Mouse (Mus musculus): ENCODE data around the gene Gpatch4. TPM values are rescaled to one million over a fixed set of nuclear protein-coding genes. Genes with fewer than 3 reads are reported as not detected.

Gpatch4 gene
- polyA plus RNA-seq, 1 experiment from 2014 or later, result 52.2 TPM

- no peak for DNase-seq (ENCODE audit: low spot score)
- H3K4me3 ChIP-seq, result peak overlapping the region; percentile 81
- WGBS, result 27% methylated on average over 4 of the region's 4 CpGs
- H3K9me3 ChIP-seq, result no peaks in the 10 kb centered on the region
- no peaks in the 10 kb centered on the region for H3K27me3 ChIP-seq (replicated peaks; ENCODE audit: low read depth, poor library complexity, severe bottlenecking)
- peak overlapping the region; percentile 82 for H3K27ac ChIP-seq (replicated peaks)
- peaks cover 41% of the 10 kb centered on the region for H3K36me3 ChIP-seq (replicated peaks)
- peaks cover 18% of the 10 kb centered on the region for H3K4me1 ChIP-seq
These were observed 39.8 kb downstream of the Gpatch4 start for GRCm38 (mm10) chr3:88082663-88083062.

- Histone ChIP-seq H3K4me3 (no peak overlapping the region), H3K36me3 (replicated peaks) (peaks cover 53% of the 10 kb centered on the region), H3K9me3 (no peaks in the 10 kb centered on the region), H3K27me3 (replicated peaks; ENCODE audit: low read depth, poor library complexity, severe bottlenecking) (no peaks in the 10 kb centered on the region), H3K27ac (replicated peaks) (no peak overlapping the region), H3K4me1 (peaks cover 18% of the 10 kb centered on the region)
- DNase-seq (ENCODE audit: low spot score), result no peak
- 90% methylated on average over 2 of the region's 2 CpGs for WGBS
These were observed 41.1 kb downstream of the Gpatch4 start for GRCm38 (mm10) chr3:88084001-88084400.

GRCm38 (mm10) chr3:88085459-88085858, 42.6 kb downstream of the Gpatch4 start:
- H3K4me1 ChIP-seq, result peaks cover 18% of the 10 kb centered on the region
- H3K4me3 ChIP-seq, result no peak overlapping the region
- no peak for DNase-seq (ENCODE audit: low spot score)
- no peaks in the 10 kb centered on the region for H3K27me3 ChIP-seq (replicated peaks; ENCODE audit: low read depth, poor library complexity, severe bottlenecking)
- 78% methylated on average over 5 of the region's 9 CpGs for WGBS
- no peaks in the 10 kb centered on the region for H3K9me3 ChIP-seq
- H3K36me3 ChIP-seq (replicated peaks), result peaks cover 68% of the 10 kb centered on the region
- H3K27ac ChIP-seq (replicated peaks), result no peak overlapping the region

- no peak overlapping the region for H3K27ac ChIP-seq (replicated peaks)
- H3K4me3 ChIP-seq, result no peak overlapping the region
- H3K4me1 ChIP-seq, result peaks cover 6% of the 10 kb centered on the region
- no peaks in the 10 kb centered on the region for H3K9me3 ChIP-seq
- H3K36me3 ChIP-seq (replicated peaks), result peaks cover 90% of the 10 kb centered on the region
- WGBS, result 76% methylated on average over 1 of the region's 1 CpGs
- DNase-seq (ENCODE audit: low spot score), result no peak
- no peaks in the 10 kb centered on the region for H3K27me3 ChIP-seq (replicated peaks; ENCODE audit: low read depth, poor library complexity, severe bottlenecking)
These were observed 44.8 kb downstream of the Gpatch4 start for GRCm38 (mm10) chr3:88087688-88088087.

GRCm38 (mm10) chr3:88090106-88090505, 47.2 kb downstream of the Gpatch4 start:
- peaks cover 99% of the 10 kb centered on the region for H3K36me3 ChIP-seq (replicated peaks)
- 94% methylated on average over 7 of the region's 7 CpGs for WGBS

GRCm38 (mm10) chr3:88090616-88091015, 47.7 kb downstream of the Gpatch4 start:
- Histone ChIP-seq H3K36me3 (replicated peaks) (peaks cover 99% of the 10 kb centered on the region), H3K27ac (replicated peaks) (no peak overlapping the region), H3K27me3 (replicated peaks; ENCODE audit: low read depth, poor library complexity, severe bottlenecking) (no peaks in the 10 kb centered on the region), H3K9me3 (no peaks in the 10 kb centered on the region), H3K4me3 (no peak overlapping the region), H3K4me1 (no peaks in the 10 kb centered on the region)
- no peak for DNase-seq (ENCODE audit: low spot score)
- 92% methylated on average over 6 of the region's 6 CpGs for WGBS

More at GRCm38 (mm10) chr3:88090106-88090505, 47.2 kb downstream of the Gpatch4 start:
- Histone ChIP-seq H3K27me3 (replicated peaks; ENCODE audit: low read depth, poor library complexity, severe bottlenecking) (no peaks in the 10 kb centered on the region), H3K4me1 (no peaks in the 10 kb centered on the region), H3K4me3 (no peak overlapping the region), H3K9me3 (no peaks in the 10 kb centered on the region), H3K27ac (replicated peaks) (no peak overlapping the region)
- DNase-seq (ENCODE audit: low spot score), result no peak

- no peak overlapping the region for H3K4me3 ChIP-seq
- 86% methylated on average over 5 of the region's 5 CpGs for WGBS
- H3K4me1 ChIP-seq, result no peaks in the 10 kb centered on the region
- no peak for DNase-seq (ENCODE audit: low spot score)
- peaks cover 96% of the 10 kb centered on the region for H3K36me3 ChIP-seq (replicated peaks)
- H3K9me3 ChIP-seq, result no peaks in the 10 kb centered on the region
- no peaks in the 10 kb centered on the region for H3K27me3 ChIP-seq (replicated peaks; ENCODE audit: low read depth, poor library complexity, severe bottlenecking)
- H3K27ac ChIP-seq (replicated peaks), result no peak overlapping the region
These were observed 51.2 kb downstream of the Gpatch4 start for GRCm38 (mm10) chr3:88094126-88094525.

- no peak overlapping the region for H3K27ac ChIP-seq (replicated peaks)
- H3K4me3 ChIP-seq, result no peak overlapping the region
- H3K36me3 ChIP-seq (replicated peaks), result peaks cover 95% of the 10 kb centered on the region
- 90% methylated on average over 6 of the region's 6 CpGs for WGBS
- DNase-seq (ENCODE audit: low spot score), result no peak
- H3K9me3 ChIP-seq, result no peaks in the 10 kb centered on the region
- no peaks in the 10 kb centered on the region for H3K4me1 ChIP-seq
- no peaks in the 10 kb centered on the region for H3K27me3 ChIP-seq (replicated peaks; ENCODE audit: low read depth, poor library complexity, severe bottlenecking)
These were observed 54.8 kb downstream of the Gpatch4 start for GRCm38 (mm10) chr3:88097666-88098065.

- Histone ChIP-seq H3K9me3 (no peaks in the 10 kb centered on the region), H3K4me3 (no peak overlapping the region), H3K4me1 (no peaks in the 10 kb centered on the region), H3K27me3 (replicated peaks; ENCODE audit: low read depth, poor library complexity, severe bottlenecking) (no peaks in the 10 kb centered on the region), H3K36me3 (replicated peaks) (peaks cover 95% of the 10 kb centered on the region), H3K27ac (replicated peaks) (no peak overlapping the region)
- 92% methylated on average over 3 of the region's 3 CpGs for WGBS
- DNase-seq (ENCODE audit: low spot score), result no peak
These were observed 57.3 kb downstream of the Gpatch4 start for GRCm38 (mm10) chr3:88100251-88100650.

- Histone ChIP-seq H3K27me3 (replicated peaks; ENCODE audit: low read depth, poor library complexity, severe bottlenecking) (no peaks in the 10 kb centered on the region), H3K27ac (replicated peaks) (no peak overlapping the region), H3K4me1 (no peaks in the 10 kb centered on the region), H3K4me3 (no peak overlapping the region), H3K36me3 (replicated peaks) (peaks cover 98% of the 10 kb centered on the region), H3K9me3 (no peaks in the 10 kb centered on the region)
- no peak for DNase-seq (ENCODE audit: low spot score)
- WGBS, result 90% methylated on average over 7 of the region's 7 CpGs
These were observed 58.8 kb downstream of the Gpatch4 start for GRCm38 (mm10) chr3:88101736-88102135.

- WGBS, result 90% methylated on average over 6 of the region's 6 CpGs
- Histone ChIP-seq H3K4me1 (no peaks in the 10 kb centered on the region), H3K27me3 (replicated peaks; ENCODE audit: low read depth, poor library complexity, severe bottlenecking) (no peaks in the 10 kb centered on the region), H3K36me3 (replicated peaks) (peaks cover 98% of the 10 kb centered on the region), H3K4me3 (no peak overlapping the region), H3K9me3 (no peaks in the 10 kb centered on the region), H3K27ac (replicated peaks) (peak overlapping the region; percentile 35; the same call in 1 of the 2 replicates)
- DNase-seq (ENCODE audit: low spot score), result no peak
These were observed 59.3 kb downstream of the Gpatch4 start for GRCm38 (mm10) chr3:88102196-88102595.

- H3K27ac ChIP-seq (replicated peaks), result peak overlapping the region; percentile 35; the same call in 1 of the 2 replicates
- no peak overlapping the region for H3K4me3 ChIP-seq
- H3K27me3 ChIP-seq (replicated peaks; ENCODE audit: low read depth, poor library complexity, severe bottlenecking), result no peaks in the 10 kb centered on the region
- no peaks in the 10 kb centered on the region for H3K4me1 ChIP-seq
- 83% methylated on average over 6 of the region's 6 CpGs for WGBS
- peaks cover 98% of the 10 kb centered on the region for H3K36me3 ChIP-seq (replicated peaks)
- no peak for DNase-seq (ENCODE audit: low spot score)
- no peaks in the 10 kb centered on the region for H3K9me3 ChIP-seq
These were observed 59.7 kb downstream of the Gpatch4 start for GRCm38 (mm10) chr3:88102611-88103010.

Measured in embryonic facial prominence, embryonic 10.5 days (tissue).